Mouse (Mus musculus) forebrain, embryonic 14.5 days (tissue): ENCODE data around the gene Rgs12. TPM values are rescaled to one million over a fixed set of nuclear protein-coding genes. Genes with fewer than 3 reads are reported as not detected.

Experiments
- ATAC-seq: fragments of 200-750 bp; cut with Nextera tagmentation; 2 replicates; pipeline ENCODE4 v1.8.0; 2017; ENCODE audit warnings: mild to moderate bottlenecking, moderate library complexity
- DNase-seq: peaks from one replicate; pipeline ENCODE4 v3.0.0-alpha.2; 2015; ENCODE audit warnings: low spot score
- H3K27ac ChIP-seq: fragments of 300-500 bp; sonication (generic); 2 replicates; pipeline ENCODE4 v1.5.1; 2014; ENCODE audit warnings: low read depth, mild to moderate bottlenecking, control low read depth, low read length, moderate library complexity
- H3K27me3 ChIP-seq: fragments of 300-500 bp; sonication (generic); replicated peaks from 2 replicates; pipeline ENCODE4 v1.6.1; 2014; ENCODE audit warnings: low read length, control low read depth, mixed read lengths; ENCODE audit not compliant: control insufficient read depth, insufficient read depth
- H3K36me3 ChIP-seq: fragments of 300-500 bp; sonication (generic); 2 replicates; pipeline ENCODE4 v1.6.1; 2014; ENCODE audit warnings: low read length, control low read depth; ENCODE audit not compliant: control insufficient read depth, insufficient read depth
- H3K4me1 ChIP-seq: fragments of 300-500 bp; sonication (generic); 2 replicates; pipeline ENCODE4 v1.6.1; 2014; ENCODE audit warnings: antibody characterized with exemption, low read length, control low read depth; ENCODE audit not compliant: control insufficient read depth, insufficient read depth
- H3K4me2 ChIP-seq: fragments of 300-500 bp; sonication (generic); 2 replicates; pipeline ENCODE4 v1.6.1; 2014; ENCODE audit warnings: mild to moderate bottlenecking, control low read depth, low read length
- H3K4me3 ChIP-seq: fragments of 300-500 bp; sonication (generic); 2 replicates; pipeline ENCODE4 v1.5.1; 2014; ENCODE audit warnings: low read depth, low read length, control low read depth
- H3K9ac ChIP-seq: fragments of 300-500 bp; sonication (generic); 2 replicates; pipeline ENCODE4 v1.6.1; 2014; ENCODE audit warnings: mild to moderate bottlenecking, low read length, control low read depth, moderate library complexity
- H3K9me3 ChIP-seq: fragments of 300-500 bp; sonication (generic); replicated peaks from 2 replicates; pipeline ENCODE4 v1.6.1; 2016; ENCODE audit warnings: low read length, control low read depth, mixed read lengths; ENCODE audit not compliant: control insufficient read depth
- WGBS: fragments of 180-500 bp; shearing (Covaris S2); extraction: QIAGEN DNeasy Blood & Tissue Kit; methylation state at CpG from one replicate; pipeline ENCODE4 v1.1.7; 2014; 5-methylcytosine and 5-hydroxymethylcytosine counted together
- polyA plus RNA-seq: library from polyadenylated mRNA; unstranded; fragments of >200 nt; fragmentation: Nextera tagmentation; extraction: Ambion mirVana; gene quantifications from 2 replicates; pipeline ENCODE4 v1.2.1, GENCODE M21; 2014

Gene Rgs12
- polyA plus RNA-seq, 1 experiment from 2014 or later: 37.2 TPM

DNA sequence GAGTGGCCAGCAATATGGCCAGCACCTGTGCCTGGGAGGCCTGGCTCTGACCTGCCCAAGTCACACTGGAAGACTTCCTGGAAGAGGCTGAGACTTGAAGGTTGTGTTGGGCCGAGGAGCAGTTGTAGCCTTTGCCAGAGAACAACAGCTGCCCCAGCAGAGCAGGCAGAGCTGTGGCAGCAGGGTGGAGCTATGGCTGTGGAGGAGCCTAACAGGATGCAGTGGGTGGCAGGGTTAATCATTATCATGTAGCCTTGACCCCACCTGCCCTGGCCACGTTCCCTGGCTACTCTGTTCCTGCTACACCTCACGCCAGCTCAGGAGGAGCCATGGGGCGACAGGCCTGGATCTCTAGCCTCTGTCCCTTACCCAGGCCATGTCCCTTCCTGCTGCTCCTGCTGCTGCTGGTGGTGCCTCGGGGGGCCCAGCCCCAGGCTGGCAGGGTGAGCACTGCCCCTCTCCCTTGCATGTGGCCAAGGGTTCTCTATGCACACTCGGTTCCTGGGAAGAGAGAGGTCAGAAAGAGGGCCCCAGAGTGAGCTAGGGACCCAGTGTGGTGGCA lies 92.1 kb downstream of the Rgs12 start, which contains the start of gene Hgfac:
TSS of gene Hgfac (plus strand) at position 242 of the 562 bp plus-strand sequence.
- H3K4me2 ChIP-seq: no peak within 1 kb of the TSS
- DNase-seq: no peak
- no peaks in the 10 kb centered on the region for H3K27me3 ChIP-seq
- H3K4me3 ChIP-seq: no peak within 1 kb of the TSS
- no peak within 1 kb of the TSS for H3K9ac ChIP-seq
- WGBS: 69% methylated on average over 6 of the region's 6 CpGs
- H3K27ac ChIP-seq: no peak within 1 kb of the TSS
- ATAC-seq: no peak
- H3K9me3 ChIP-seq: no peaks in the 10 kb centered on the region
- no peaks in the 10 kb centered on the region for H3K4me1 ChIP-seq
- H3K36me3 ChIP-seq: no peaks in the 10 kb centered on the region

DNA sequence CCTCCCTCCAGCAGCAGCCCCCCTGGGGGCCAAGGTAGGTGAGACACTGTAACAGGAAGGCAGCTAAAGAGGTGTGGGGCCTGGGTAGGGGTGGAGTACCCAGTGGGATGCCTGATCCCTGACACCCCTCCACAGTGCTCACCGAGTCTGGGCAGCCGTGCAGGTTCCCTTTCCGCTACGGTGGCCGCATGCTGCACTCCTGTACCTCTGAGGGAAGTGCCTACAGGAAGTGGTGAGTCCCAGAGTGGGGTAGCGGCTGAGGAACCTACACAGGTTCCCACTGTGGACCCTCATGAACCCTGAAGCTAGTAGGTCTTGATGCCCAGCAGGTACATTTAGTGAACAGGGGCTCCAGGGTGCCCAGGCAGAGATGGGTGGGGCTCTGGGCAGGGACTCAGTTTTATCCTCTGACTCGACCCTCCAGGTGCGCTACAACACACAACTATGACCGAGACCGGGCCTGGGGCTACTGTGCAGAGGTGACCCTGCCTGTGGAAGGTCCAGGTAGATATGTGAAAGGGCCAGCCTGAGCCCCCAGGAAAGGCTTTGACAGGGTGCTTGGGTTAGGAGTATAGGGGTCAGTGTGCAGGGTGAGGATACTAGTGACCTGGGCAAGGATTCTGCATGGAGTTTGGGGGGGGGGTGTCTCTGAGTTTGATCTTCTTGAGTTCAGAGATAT lies 93.3 kb downstream of the Rgs12 start:
- no peaks in the 10 kb centered on the region for H3K4me1 ChIP-seq
- no peak overlapping the region for H3K9ac ChIP-seq
- WGBS: 66% methylated on average over 10 of the region's 10 CpGs
- H3K27ac ChIP-seq: no peak overlapping the region
- no peak overlapping the region for H3K4me2 ChIP-seq
- no peak for DNase-seq
- no peak overlapping the region for H3K4me3 ChIP-seq
- peak; percentile 14 for ATAC-seq
- no peaks in the 10 kb centered on the region for H3K36me3 ChIP-seq
- no peaks in the 10 kb centered on the region for H3K27me3 ChIP-seq
- no peaks in the 10 kb centered on the region for H3K9me3 ChIP-seq

DNA sequence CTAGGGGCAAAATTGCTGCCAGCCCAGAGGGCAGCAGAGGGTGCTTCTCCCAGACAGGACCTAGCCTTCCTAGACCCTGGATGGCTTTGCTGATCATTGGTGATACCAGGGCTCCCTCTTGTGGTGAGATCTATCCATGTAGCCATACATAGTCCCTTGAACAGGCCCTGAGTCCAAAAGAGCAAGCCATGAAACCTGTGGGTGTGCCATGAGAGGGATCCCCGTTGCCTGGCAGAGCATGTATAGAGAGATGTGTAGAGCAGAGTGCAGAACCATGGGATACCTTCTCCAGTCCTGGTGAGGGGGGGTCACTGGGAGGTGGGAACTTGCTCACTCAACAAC lies 93.8 kb downstream of the Rgs12 start:
- Histone ChIP-seq H3K27ac (no peak overlapping the region), H3K9ac (no peak overlapping the region), H3K36me3 (no peaks in the 10 kb centered on the region), H3K9me3 (no peaks in the 10 kb centered on the region), H3K4me1 (no peaks in the 10 kb centered on the region), H3K4me2 (no peak overlapping the region), H3K4me3 (no peak overlapping the region), H3K27me3 (no peaks in the 10 kb centered on the region)
- WGBS: 25% methylated on average over 1 of the region's 1 CpGs
- peak; percentile 88 for ATAC-seq
- DNase-seq: peak; percentile 93

DNA sequence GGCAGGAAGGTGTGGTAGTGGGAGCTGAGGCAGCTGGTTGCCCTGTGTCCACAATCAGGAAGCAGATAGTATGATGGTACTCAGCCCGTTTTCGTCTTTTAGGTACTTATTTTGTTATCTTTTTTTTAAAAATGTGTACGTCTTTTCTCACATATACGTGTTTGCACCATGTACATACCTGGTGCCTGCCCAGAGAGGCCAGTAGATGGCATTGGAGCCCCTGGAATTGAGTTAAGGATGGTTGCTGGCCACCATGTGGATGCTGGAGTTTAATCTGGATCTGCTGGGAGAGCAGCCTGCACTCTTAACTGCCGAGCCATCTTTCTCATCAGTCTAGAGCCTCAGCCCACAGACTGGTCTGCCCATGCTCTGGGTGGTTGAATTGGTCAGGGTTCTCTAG lies 101.3 kb downstream of the Rgs12 start:
- Histone ChIP-seq H3K9me3 (no peaks in the 10 kb centered on the region), H3K4me3 (no peak overlapping the region), H3K27me3 (no peaks in the 10 kb centered on the region), H3K4me2 (no peak overlapping the region), H3K9ac (no peak overlapping the region), H3K36me3 (no peaks in the 10 kb centered on the region), H3K27ac (no peak overlapping the region), H3K4me1 (peaks cover 2% of the 10 kb centered on the region; the same call in 1 of the 2 replicates)
- ATAC-seq (no peak), DNase-seq (no peak)
- WGBS: 71% methylated on average over 5 of the region's 5 CpGs

DNA sequence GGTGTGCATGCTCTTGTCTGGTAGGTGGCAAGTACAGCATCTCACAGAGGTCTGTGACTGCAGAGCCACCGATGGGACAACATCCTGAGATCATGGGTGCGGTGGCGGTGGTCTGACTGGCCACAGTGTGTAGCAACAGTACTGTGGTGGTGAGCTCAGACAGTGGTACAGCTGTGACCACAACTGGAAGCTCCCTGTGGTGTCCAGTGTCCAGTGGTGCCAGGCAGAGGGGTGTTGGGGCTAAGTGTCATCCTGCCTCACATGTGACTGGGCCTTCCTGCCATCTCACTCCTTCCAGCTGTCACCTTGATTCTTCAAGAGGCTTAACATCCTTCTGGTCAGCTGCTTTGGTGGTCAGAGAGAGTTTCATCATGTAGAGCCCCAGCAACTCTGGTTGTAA lies 105.4 kb downstream of the Rgs12 start:
- H3K36me3 ChIP-seq: no peaks in the 10 kb centered on the region
- H3K4me1 ChIP-seq: peaks cover 7% of the 10 kb centered on the region; the same call in 1 of the 2 replicates
- ATAC-seq (no peak), DNase-seq (no peak)
- H3K9me3 ChIP-seq: no peaks in the 10 kb centered on the region
- no peak overlapping the region for H3K27ac ChIP-seq
- no peak overlapping the region for H3K4me2 ChIP-seq
- 0 out of 2 replicates have a peak, but pooled peaks cover 5% of the 10 kb centered on the region for H3K27me3 ChIP-seq
- H3K9ac ChIP-seq: no peak overlapping the region
- no peak overlapping the region for H3K4me3 ChIP-seq
- 91% methylated on average over 3 of the region's 3 CpGs for WGBS

DNA sequence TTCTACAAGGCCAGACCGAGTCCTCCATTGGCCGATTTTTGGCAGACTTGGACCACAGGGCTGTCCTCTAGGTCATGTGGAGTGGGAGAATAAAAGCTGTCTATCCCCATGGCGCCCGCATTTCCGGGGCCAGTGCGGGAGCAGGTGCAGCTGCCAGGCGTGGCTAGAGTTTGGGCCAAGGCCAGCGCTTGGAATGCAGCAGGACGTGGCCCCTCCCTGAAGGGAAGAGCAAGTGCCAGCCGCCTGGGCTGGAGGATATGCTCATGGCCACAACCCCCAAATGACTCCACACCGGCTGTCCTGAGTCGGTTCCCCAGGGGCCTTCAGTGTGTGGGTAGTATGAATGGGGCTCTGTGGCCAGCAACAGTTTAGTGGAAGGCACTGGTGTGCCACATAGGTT lies 105.8 kb downstream of the Rgs12 start:
- no peak overlapping the region for H3K27ac ChIP-seq
- 66% methylated on average over 12 of the region's 12 CpGs for whole genome bisulfite sequencing
- DNase-seq (peak; percentile 29), ATAC-seq (no peak)
- no peak overlapping the region for H3K9ac ChIP-seq
- H3K27me3 ChIP-seq: 0 out of 2 replicates have a peak, but pooled peaks cover 5% of the 10 kb centered on the region
- H3K4me2 ChIP-seq: no peak overlapping the region
- H3K4me1 ChIP-seq: peaks cover 7% of the 10 kb centered on the region; the same call in 1 of the 2 replicates
- no peaks in the 10 kb centered on the region for H3K36me3 ChIP-seq
- no peaks in the 10 kb centered on the region for H3K9me3 ChIP-seq
- H3K4me3 ChIP-seq: no peak overlapping the region

DNA sequence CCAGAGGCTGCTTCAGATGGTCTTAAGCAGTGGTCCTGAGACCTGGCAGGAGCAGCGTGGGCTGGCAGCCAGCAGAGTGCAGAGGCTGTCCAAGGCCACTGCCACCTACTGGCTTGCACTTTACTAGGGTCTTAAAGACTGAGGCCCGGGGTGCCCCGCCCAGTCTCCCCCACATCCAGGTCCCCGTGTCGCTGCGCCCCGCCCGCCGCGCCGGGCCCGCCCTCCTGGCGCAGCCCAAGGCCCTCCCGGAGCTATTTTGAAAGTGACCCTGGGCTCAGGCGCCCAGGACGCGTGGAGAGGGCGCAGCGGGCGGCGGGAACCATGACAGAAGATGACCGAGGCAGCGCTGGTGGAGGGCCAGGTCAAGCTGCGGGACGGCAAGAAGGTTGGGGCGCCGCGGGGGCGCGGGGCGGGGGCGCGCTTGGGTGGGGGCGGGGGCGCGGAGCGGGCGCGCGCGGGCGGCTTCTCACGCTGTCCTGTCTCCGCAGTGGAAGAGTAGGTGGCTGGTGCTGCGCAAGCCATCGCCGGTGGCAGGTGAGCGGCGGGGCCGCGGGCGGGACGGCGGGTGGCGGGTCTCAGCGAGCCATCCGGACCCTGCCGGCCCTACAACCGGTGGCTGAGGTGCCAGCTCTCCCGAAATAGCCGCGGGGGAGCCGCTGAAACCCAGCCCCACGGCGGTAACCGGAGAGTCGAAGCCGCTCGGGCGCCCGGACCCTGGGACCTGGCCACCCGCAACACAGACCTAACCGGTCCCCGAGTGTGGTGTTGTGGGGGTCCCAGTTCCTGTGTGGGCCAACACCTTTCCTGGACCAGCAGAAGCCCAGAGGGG lies 107.6 kb downstream of the Rgs12 start, which contains the start of gene Dok7:
TSS of gene Dok7 (plus strand) at position 163 of the 829 bp plus-strand sequence.
- WGBS: under 1% methylated on average over 60 of the region's 74 CpGs
- Histone ChIP-seq H3K4me1 (peaks cover 7% of the 10 kb centered on the region; the same call in 1 of the 2 replicates), H3K27me3 (0 out of 2 replicates have a peak, but pooled peaks cover 5% of the 10 kb centered on the region), H3K9ac (peak within 1 kb of the TSS; percentile 78), H3K4me2 (peak within 1 kb of the TSS; percentile 92), H3K4me3 (peak within 1 kb of the TSS; percentile 52), H3K9me3 (no peaks in the 10 kb centered on the region), H3K36me3 (no peaks in the 10 kb centered on the region), H3K27ac (no peak within 1 kb of the TSS)
- DNase-seq (peak; percentile 56), ATAC-seq (peak; percentile 66)

DNA sequence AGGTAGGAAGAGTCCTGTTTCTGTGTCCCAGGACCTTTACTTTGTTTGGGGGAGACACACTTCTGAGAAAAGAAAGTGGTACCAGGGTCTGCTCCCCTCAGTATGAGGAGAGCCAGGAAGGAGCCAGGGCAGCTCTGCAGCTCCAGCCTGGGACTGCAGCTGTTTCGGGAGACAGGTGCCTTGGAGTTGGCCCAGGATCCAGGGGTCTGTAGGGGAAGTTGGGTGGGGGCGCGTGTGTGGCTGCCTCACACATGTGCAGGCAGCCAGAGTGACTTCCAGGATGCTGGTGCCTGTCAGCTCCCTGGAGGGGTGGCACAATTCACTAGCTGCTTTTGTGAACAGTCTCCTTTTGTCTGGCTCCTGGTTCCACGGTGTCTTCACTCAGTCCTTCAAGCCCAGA lies 108.3 kb downstream of the Rgs12 start:
- no peaks in the 10 kb centered on the region for H3K9me3 ChIP-seq
- DNase-seq: peak; percentile 31
- WGBS: 13% methylated on average over 4 of the region's 4 CpGs
- H3K4me2 ChIP-seq: peak overlapping the region; percentile 92
- peaks cover 7% of the 10 kb centered on the region; the same call in 1 of the 2 replicates for H3K4me1 ChIP-seq
- H3K27me3 ChIP-seq: 0 out of 2 replicates have a peak, but pooled peaks cover 5% of the 10 kb centered on the region
- ATAC-seq: peak; percentile 14; the same call in 1 of the 2 replicates
- H3K36me3 ChIP-seq: no peaks in the 10 kb centered on the region
- peak overlapping the region; percentile 78 for H3K9ac ChIP-seq
- no peak overlapping the region for H3K27ac ChIP-seq
- H3K4me3 ChIP-seq: peak overlapping the region; percentile 52
